8 mouse cellular contexts compared by ENCODE assay signal in the genomic region with DNA sequence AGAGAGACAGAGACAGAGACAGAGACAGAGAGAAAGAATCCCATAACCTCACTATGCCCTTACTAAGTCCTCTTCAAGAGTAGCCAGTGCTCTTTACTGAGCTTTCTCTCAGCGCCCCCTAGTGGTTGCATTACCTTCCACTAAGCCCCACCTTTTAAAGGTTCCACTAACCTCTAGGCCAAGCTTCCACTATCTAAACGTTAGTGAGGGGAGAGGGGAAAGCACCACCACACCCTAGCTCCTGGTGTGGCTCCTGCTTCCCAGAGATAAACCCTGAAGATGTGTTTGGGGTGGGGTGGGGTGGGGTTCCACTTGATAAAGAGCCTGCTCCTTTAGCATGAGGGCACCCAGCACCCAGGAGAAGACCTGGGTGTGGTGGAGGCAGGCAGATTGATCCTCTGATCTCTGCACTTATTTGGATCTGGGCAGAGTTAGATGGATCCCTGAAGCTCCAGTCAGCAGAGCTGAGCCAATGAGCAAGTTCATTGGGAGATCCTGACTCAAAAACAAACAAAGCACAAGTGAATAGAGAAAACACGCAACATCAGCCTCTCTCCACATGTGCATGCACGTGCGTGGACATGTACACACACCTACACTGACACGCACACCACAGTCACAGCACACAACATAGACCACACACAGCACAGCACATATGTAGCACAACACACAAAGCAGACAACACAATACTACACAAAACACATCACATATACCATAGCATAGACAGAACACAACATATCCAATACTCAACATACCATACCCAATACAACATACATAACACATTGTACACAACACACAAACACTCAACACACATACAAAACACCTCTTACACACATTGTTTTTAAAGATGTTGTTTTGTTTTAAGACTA. TPM values are rescaled to one million over a fixed set of nuclear protein-coding genes. Genes with fewer than 3 reads are reported as not detected.
DNase-seq lines count a peak whose midpoint lies in the region; ATAC-seq and TF ChIP-seq lines count a peak whose summit lies in the region.

No protein-coding gene starts in this region.

- WGBS in forebrain, embryonic 10.5 days, result 62% methylated on average over 6 of the region's 6 CpGs
- WGBS in forebrain, embryonic 15.5 days, result 60% methylated on average over 6 of the region's 6 CpGs
- 60% methylated on average over 6 of the region's 6 CpGs for WGBS in intestine, embryonic 14.5 days
- WGBS in liver, postnatal 0 days (ENCODE audit: insufficient replicate concordance), result 51% methylated on average over 6 of the region's 6 CpGs

- ATAC-seq in forebrain, embryonic 15.5 days (replicated peaks), result no peak
- peak; percentile 66 for ATAC-seq in CD4-positive, CD25-positive, alpha-beta regulatory T cell, adult 4 months
- ATAC-seq in erythroid progenitor cell, adult 5-6 weeks (replicated peaks; ENCODE audit: low FRiP score, poor library complexity, severe bottlenecking), result peak; percentile 72
- ATAC-seq in intestine, embryonic 14.5 days (replicated peaks; ENCODE audit: low FRiP score, low TSS enrichment, low read depth), result peak; percentile 67; the same call in 1 of the 2 replicates
- peak; percentile 90 for ATAC-seq in liver, postnatal 0 days

- H3K36me3 ChIP-seq in forebrain, embryonic 10.5 days (replicated peaks), result no peaks in the 10 kb centered on the region
- H3K36me3 ChIP-seq in forebrain, embryonic 15.5 days, result no peaks in the 10 kb centered on the region
- H3K36me3 ChIP-seq in intestine, embryonic 14.5 days (ENCODE audit: control insufficient read depth, insufficient read depth, low read length), result no peaks in the 10 kb centered on the region
- H3K36me3 ChIP-seq in liver, postnatal 0 days (replicated peaks; ENCODE audit: insufficient read depth, low read length), result no peaks in the 10 kb centered on the region

- no peaks in the 10 kb centered on the region for H3K9me3 ChIP-seq in forebrain, embryonic 10.5 days
- no peaks in the 10 kb centered on the region for H3K9me3 ChIP-seq in forebrain, embryonic 15.5 days
- H3K9me3 ChIP-seq in intestine, embryonic 14.5 days (ENCODE audit: control insufficient read depth, low read length), result no peaks in the 10 kb centered on the region
- H3K9me3 ChIP-seq in liver, postnatal 0 days (ENCODE audit: low read length), result no peaks in the 10 kb centered on the region

- peak; percentile 73 for DNase-seq in forebrain, embryonic 10.5 days (ENCODE audit: extremely low spot score, low spot score)
- DNase-seq in intestine, embryonic 14.5 days (ENCODE audit: low spot score), result peak; percentile 73
- peak; percentile 84 for DNase-seq in liver, postnatal 0 days
- DNase-seq in spleen, postnatal 10 days (ENCODE audit: low spot score in 2 of 2), result peak; percentile 57 to 86

- no peak overlapping the region for H3K4me3 ChIP-seq in forebrain, embryonic 10.5 days
- H3K4me3 ChIP-seq in forebrain, embryonic 15.5 days, result no peak overlapping the region
- H3K4me3 ChIP-seq in brown adipose tissue, adult 24 weeks (ENCODE audit: insufficient read depth, low read depth, low read length), result no peak overlapping the region
- no peak overlapping the region for H3K4me3 ChIP-seq in intestine, embryonic 14.5 days (ENCODE audit: low read depth, low read length)
- H3K4me3 ChIP-seq in liver, postnatal 0 days (ENCODE audit: low read depth, low read length), result no peak overlapping the region

- no peak overlapping the region for H3K27ac ChIP-seq in forebrain, embryonic 10.5 days
- H3K27ac ChIP-seq in forebrain, embryonic 15.5 days (replicated peaks), result no peak overlapping the region
- peak overlapping the region; percentile 57 for H3K27ac ChIP-seq in brown adipose tissue, adult 24 weeks (replicated peaks; ENCODE audit: low read depth, low read length)
- no peak overlapping the region for H3K27ac ChIP-seq in intestine, embryonic 14.5 days (ENCODE audit: low read depth)
- 0 out of 2 replicates have a peak overlapping the region, but pooled peaks have one; percentile 11 for H3K27ac ChIP-seq in liver, postnatal 0 days (ENCODE audit: low read depth)

- H3K4me1 ChIP-seq in forebrain, embryonic 10.5 days, result peaks cover 5% of the 10 kb centered on the region
- peaks cover 5% of the 10 kb centered on the region for H3K4me1 ChIP-seq in forebrain, embryonic 15.5 days
- peaks cover 16% of the 10 kb centered on the region for H3K4me1 ChIP-seq in brown adipose tissue, adult 24 weeks (ENCODE audit: control insufficient read depth, insufficient read depth, insufficient read length, low read length)
- H3K4me1 ChIP-seq in intestine, embryonic 14.5 days (replicated peaks; ENCODE audit: control insufficient read depth, insufficient read depth, low read length), result no peaks in the 10 kb centered on the region
- H3K4me1 ChIP-seq in liver, postnatal 0 days (ENCODE audit: insufficient read depth), result peaks cover 8% of the 10 kb centered on the region

- peak; percentile 72; the same call in 1 of the 2 replicates for TF ChIP-seq EP300 in liver, postnatal 0 days (IDR thresholded peaks at IDR 0.05; ENCODE audit: low read depth)

- no peak overlapping the region for H3K9ac ChIP-seq in forebrain, embryonic 15.5 days (replicated peaks)
- no peak overlapping the region for H3K9ac ChIP-seq in intestine, embryonic 14.5 days (ENCODE audit: low read length)
- H3K9ac ChIP-seq in liver, postnatal 0 days (replicated peaks), result no peak overlapping the region

- no peaks in the 10 kb centered on the region for H3K27me3 ChIP-seq in forebrain, embryonic 10.5 days (ENCODE audit: poor library complexity, severe bottlenecking)
- H3K27me3 ChIP-seq in forebrain, embryonic 15.5 days, result no peaks in the 10 kb centered on the region
- no peaks in the 10 kb centered on the region for H3K27me3 ChIP-seq in intestine, embryonic 14.5 days (replicated peaks; ENCODE audit: control insufficient read depth, insufficient read depth, low read length)
- 0 out of 2 replicates have a peak, but pooled peaks cover 3% of the 10 kb centered on the region for H3K27me3 ChIP-seq in liver, postnatal 0 days (ENCODE audit: insufficient read depth, low read length)

- no peak overlapping the region for H3K4me2 ChIP-seq in forebrain, embryonic 15.5 days (replicated peaks)
- H3K4me2 ChIP-seq in intestine, embryonic 14.5 days (ENCODE audit: low read length), result no peak overlapping the region
- H3K4me2 ChIP-seq in liver, postnatal 0 days (ENCODE audit: low read depth, low read length), result no peak overlapping the region

- TF ChIP-seq CTCF in liver, postnatal 0 days (IDR thresholded peaks at IDR 0.05; ENCODE audit: low read depth), result peak; percentile 93

RNA-seq across cellular contexts. Expression of a gene that starts 11.2 kb away (rescaled TPM):
- 10.4 and 14.0 TPM in 2 replicates for polyA plus RNA-seq in forebrain, embryonic 10.5 days (2016; fragmentation: Nextera tagmentation; extraction: Ambion mirVana)
- 121 and 123 TPM in 2 replicates for polyA plus RNA-seq in forebrain, embryonic 15.5 days (2015; fragmentation: Nextera tagmentation; extraction: Ambion mirVana)
- polyA plus RNA-seq in CD4-positive, CD25-positive, alpha-beta regulatory T cell, adult 4 months (2017; shearing (Covaris generic)), result under 1 TPM in 1 of 2 experiments, not detected in 1; 0.44 TPM
- 0.63 TPM in 1 of 2 replicates, not detected in the other for polyA plus RNA-seq in brown adipose tissue, adult 24 weeks (2012; ENCODE audit: insufficient read depth, insufficient read length, missing spikeins)
- not detected in 2 replicates for total RNA-seq in erythroid progenitor cell, adult 5-6 weeks (2015; ENCODE audit: low replicate concordance)
- not detected in 2 replicates for total RNA-seq in erythroid progenitor cell, adult 5-6 weeks (2017; ENCODE audit: low replicate concordance)
- 7.5 and 9.4 TPM in 2 replicates for polyA plus RNA-seq in intestine, embryonic 14.5 days (2014; fragmentation: Nextera tagmentation; extraction: Ambion mirVana)
- 0.20 and 0.34 TPM in 2 replicates for polyA plus RNA-seq in liver, postnatal 0 days (2015; fragmentation: Nextera tagmentation; extraction: Ambion mirVana)

RNA-seq across cellular contexts. Expression of a gene that starts 57.5 kb away (rescaled TPM):
- 0.26 and 0.27 TPM in 2 replicates for polyA plus RNA-seq in forebrain, embryonic 10.5 days (2016; fragmentation: Nextera tagmentation; extraction: Ambion mirVana)
- 0.23 and 0.45 TPM in 2 replicates for polyA plus RNA-seq in forebrain, embryonic 15.5 days (2015; fragmentation: Nextera tagmentation; extraction: Ambion mirVana)
- polyA plus RNA-seq in CD4-positive, CD25-positive, alpha-beta regulatory T cell, adult 4 months (2017; shearing (Covaris generic)), result not detected
- polyA plus RNA-seq in brown adipose tissue, adult 24 weeks (2012; ENCODE audit: insufficient read depth, insufficient read length, missing spikeins), result 16.9 and 23.5 TPM in 2 replicates
- 1.3 TPM in 1 of 2 replicates, not detected in the other for total RNA-seq in erythroid progenitor cell, adult 5-6 weeks (2015; ENCODE audit: low replicate concordance)
- total RNA-seq in erythroid progenitor cell, adult 5-6 weeks (2017; ENCODE audit: low replicate concordance), result 0.39 TPM in 1 of 2 replicates, not detected in the other
- polyA plus RNA-seq in intestine, embryonic 14.5 days (2014; fragmentation: Nextera tagmentation; extraction: Ambion mirVana), result 0.71 and 1.0 TPM in 2 replicates
- 0.83 and 1.0 TPM in 2 replicates for polyA plus RNA-seq in liver, postnatal 0 days (2015; fragmentation: Nextera tagmentation; extraction: Ambion mirVana)

Comparison
In these comparisons a context has a peak if more than half of its experiments do, and no peak if none do; other contexts are left out.
1. H3K27ac ChIP-seq: peak in brown adipose tissue, adult 24 weeks (single experiment) and liver, postnatal 0 days (single experiment); none in forebrain, embryonic 10.5 days (single experiment), forebrain, embryonic 15.5 days (single experiment) and intestine, embryonic 14.5 days (single experiment).
2. Peak in every context shown above with its lines, with median percentiles within 50 percentile points of each other: DNase-seq.